Mouse (Mus musculus): Measurements from ENCODE around the gene Abcb4.
A peak's percentile ranks its signal among the peaks of the same experiment; 100 is the strongest.
"Not testable (repeated sequence)": the region's sequence is repeated elsewhere in the genome, so short reads cannot be mapped to it uniquely, and the experiment has no call there.

Abcb4 gene

GRCm38 (mm10) chr5:8893300-8894103 lies at the start of gene Abcb4:
Gene Abcb4, plus strand, starts transcription at chr5:8893717.
- DNase-seq, result peak; percentile 72

GRCm38 (mm10) chr5:8848607-8849575 lies 44.6 kb upstream of the Abcb4 start:
- DNase-seq, result not testable (repeated sequence)

DNA sequence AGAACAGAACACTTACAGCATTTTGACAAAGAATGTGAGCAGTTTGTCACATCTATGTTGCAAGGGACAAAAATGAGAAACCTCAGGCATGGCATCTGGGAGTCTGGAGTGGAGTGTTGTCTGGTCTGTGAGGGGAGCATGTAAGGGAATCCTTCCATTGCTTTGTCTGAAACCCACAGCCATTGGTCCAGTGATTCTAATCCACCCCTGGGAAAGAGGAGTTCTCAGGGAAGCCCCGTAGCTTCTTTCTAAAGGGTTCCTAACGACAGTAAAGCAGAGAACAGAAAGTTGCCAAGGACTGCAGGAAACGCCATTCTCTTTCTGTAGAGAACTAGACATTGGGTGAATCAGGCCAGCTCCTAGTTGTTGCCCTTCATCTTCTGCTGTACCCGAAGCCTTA lies 42.7 kb upstream of the Abcb4 start:
- DNase-seq, result no peak

DNA sequence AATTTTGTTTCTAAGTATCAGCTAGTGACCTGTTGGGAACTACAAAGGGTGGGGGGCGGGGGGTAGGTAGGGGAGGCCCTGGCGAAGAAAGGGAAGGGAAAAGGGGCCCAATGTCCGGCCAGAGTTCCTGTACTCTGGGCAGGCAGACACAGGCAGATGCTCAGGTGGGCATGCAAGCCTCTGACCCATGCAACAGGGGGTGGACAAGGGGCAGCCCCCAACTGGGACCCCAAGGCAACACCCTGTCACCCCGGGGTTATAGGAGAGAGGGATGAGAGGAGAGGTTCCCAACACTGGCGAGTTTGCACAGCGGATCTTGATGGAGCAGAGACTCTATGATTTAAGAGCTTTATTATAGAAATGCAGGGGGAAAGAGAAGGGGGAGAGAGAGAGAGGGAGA lies 36.3 kb upstream of the Abcb4 start:
- no peak for DNase-seq

DNA sequence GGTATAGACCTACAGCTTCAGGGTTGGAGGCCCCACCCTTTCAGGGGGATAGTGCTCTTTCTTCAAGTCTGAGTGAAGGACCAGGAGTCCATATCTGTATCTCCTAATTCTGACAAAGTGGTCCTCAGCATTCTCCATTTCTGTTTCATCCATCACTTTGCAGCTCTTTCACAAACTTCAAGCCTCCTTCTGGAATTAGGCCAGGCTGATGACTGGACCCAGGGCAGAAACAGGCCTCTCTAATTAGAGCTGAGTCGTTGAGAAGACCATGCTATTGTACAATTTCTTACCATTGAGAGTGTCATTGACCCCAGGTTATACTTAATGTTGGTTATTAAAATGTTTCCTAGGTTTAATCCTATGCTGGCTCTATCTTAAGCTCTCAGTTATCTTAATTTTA lies 31.7 kb upstream of the Abcb4 start:
- DNase-seq, result no peak

DNA sequence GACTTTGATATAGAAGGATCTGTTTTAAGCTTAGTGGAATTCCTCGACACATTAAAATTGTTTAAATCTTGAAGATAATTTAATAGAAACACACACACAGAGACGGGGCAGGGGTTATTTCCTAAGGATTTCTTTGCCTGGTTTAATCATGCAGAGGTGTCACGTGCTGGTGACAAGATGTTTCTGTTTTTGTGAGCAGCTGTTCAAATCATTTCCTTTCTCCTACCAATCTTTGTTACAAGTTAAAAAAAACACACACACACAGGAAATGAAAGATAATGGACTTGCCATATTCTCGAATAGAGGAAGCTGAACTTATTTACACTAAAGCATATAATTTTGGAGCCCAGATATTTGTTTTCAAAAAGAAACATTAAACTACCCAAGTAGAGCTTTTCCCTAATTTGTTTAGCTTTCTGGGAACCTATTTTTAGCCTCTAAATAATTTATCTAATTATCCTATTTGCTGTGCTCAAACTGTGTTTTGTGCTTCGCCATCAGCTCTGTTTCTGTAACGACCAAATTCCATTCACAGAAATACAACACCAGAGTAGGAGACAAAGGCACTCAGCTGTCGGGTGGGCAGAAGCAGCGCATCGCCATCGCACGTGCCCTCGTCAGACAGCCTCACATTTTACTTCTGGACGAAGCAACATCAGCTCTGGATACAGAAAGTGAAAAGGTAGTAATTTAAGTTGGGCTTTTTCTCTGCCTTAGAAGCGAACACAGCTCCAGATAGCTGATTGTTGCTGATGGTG lies 29.8 kb upstream of the Abcb4 start:
- no peak for DNase-seq

- not testable (repeated sequence) for DNase-seq
These were observed 27.9 kb upstream of the Abcb4 start for GRCm38 (mm10) chr5:8865630-8866029.

DNA sequence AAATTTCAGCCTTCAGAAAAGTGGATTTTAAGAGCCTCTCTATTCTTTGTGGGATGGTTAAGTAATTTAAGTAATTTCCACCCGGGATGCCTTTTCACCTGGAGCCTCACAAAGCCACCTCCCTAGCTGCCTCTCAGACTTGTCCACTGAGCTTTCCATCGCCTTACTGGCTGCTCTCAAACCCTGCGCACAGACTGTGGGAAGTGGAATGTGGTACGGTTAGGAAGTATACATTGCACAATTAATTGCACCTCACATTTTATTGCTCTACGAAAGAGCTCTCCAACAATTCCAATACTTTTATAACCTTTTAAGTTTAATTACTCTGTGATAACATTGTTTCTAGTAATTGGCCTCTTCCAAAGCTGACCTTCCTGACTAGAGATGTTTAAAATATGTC lies 27.2 kb upstream of the Abcb4 start:
- no peak for DNase-seq

DNA sequence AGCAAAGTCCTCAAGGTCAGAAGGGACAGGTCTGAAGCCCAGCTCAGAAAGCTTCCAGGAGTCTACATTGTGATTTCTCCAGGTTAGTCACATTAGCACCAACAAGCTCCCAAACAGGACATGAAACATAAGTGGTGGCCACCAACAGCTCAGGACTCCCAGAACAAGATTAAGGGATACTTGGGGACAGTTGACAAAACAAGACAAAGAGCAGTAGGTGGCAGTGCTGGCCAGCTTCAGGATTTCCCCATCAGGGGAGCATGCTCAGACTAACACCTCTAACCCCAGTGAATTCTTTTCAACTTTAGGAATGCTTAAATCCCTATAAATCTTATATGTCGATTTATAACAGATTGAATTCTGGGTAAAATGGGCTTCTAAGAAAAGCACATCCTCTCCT lies 25.5 kb upstream of the Abcb4 start:
- peak; percentile 12 for DNase-seq

- DNase-seq, result no peak
These were observed 20.3 kb upstream of the Abcb4 start for GRCm38 (mm10) chr5:8872979-8873915.

DNA sequence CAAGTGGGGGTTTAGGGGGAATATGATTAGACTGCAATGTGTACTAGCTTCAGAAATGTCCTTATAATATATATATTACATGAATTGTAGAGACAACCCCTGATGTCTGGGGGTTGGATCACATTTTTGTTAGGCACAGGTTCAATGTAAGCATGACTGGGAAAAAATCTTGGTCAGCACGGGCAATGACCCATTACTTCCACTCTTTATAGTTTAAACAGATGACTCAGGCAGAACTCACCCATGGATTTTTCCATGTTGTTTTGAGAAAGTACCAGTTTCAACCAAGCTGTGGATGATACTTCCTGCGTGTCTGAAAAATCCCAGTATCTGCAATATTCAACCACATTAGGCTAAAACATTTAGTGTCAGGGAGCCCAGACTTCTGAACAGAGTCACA lies 16.4 kb upstream of the Abcb4 start:
- no peak for DNase-seq

DNA sequence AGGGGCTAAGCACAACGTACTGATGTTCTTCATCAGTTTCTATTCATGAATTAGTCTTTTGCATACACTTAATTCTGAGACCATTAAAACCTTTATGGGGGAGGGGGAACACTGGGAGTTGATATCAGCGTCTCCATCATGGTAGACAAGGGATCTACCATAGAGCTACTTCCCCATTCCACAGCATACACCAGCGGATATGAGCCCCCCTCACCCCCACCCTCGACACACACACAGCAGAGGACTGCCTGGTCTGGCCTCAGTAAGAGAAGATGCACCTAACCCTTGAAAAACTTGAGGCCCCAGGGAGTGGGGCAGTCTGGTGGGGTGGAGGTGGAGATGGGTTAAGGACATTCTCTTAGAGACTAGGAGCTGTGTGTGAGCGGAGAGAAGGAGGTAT lies 15.7 kb upstream of the Abcb4 start:
- no peak for DNase-seq

DNA sequence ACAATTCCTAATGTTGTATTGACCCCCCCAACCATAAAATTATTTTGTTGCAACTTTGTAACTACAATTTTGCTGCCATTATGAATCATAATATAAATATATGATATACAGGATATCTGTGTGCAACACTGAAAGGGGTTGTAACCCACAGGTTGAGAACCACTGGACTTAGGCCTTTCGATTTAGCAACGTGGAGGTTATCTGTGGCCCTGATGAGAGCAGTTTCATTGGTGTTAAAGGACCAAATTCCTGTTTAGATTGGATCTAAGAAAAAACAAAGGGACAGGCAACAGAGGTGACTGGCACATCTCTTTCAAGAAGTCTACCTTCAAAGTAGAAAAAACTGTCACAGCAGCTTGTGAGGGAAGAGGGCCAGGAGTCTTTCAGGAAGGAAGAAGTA lies 7.7 kb upstream of the Abcb4 start:
- DNase-seq, result no peak

- no peak for DNase-seq
These were observed 548 bp downstream of the Abcb4 start for GRCm38 (mm10) chr5:8894104-8894425.

DNA sequence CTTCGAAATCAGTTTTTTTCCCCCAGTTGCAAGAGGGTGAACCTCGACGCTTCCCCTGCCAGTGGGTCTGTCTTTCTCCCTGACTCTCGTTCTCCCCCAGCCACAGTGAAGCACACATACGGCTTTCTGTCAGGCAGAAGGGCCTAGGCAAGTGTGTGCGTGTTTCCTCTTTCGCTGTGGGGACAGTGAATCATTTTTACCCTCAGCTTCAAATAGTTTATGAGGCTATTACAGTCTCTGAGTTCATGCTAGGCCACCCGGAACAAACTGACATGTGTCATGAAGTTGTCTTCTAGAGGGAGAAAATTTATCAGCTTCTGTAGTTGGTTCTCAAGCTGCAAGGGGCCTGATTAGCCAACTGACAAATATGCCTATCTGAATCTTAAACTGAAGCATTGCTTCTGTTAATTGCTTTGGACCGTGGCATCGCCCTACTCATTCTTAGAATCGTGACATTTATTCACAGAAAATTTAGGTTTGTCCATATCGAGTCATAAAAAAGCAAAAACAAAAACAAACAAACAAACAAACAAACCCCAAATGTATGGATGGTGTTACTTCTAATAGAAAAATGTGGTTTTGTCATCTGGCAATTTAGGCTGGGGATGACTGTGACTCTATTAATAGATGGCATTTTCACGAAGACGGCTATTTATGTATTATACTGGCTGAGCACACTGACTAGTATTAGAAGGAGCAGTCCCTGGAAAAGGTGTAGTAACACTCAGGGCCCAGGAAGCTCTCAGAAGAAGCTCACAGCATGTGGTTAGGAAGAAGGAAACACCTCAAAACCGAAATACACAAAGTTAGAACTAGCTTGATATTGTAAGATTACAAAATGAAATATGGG lies 1.3 kb downstream of the Abcb4 start:
- DNase-seq, result no peak

DNA sequence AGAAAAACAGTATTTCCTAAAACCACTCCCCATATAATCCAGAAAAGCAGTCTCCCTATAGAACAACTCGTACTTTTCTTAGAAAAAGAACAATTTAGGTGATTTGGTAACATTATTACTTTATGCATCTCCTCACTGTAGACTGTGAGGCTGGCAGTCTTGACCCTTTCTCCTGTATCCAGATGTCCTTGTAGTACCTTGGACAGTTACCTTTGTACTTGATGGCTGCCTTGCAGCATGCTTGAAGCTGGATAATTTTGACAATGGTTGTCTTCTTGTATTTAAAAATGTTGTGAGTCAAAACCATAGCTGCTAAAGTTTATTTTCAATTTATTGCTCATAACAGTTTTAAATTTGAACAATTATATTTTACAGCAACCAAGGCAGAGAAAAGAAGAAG lies 2.7 kb downstream of the Abcb4 start:
- DNase-seq, result no peak

DNA sequence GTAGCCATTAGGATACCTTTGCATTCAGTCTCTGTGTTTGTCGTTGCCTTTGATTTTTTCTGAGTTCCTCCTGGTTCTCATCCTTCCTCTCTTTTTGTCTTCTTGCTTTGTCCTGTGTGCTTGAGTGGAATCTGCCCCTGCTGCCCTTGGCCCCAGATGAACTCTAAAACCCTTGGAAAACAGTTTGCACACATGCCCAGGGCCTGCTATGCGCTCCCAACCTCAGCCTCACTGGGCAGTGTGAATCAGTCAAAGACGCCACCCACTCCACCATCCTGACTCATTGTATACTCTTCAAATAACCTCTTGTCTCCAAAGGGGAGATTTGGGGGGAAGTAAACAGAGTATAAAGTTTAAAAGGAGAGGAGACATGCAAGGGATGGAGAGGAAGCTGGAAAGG lies 4.7 kb downstream of the Abcb4 start:
- DNase-seq, result no peak

DNA sequence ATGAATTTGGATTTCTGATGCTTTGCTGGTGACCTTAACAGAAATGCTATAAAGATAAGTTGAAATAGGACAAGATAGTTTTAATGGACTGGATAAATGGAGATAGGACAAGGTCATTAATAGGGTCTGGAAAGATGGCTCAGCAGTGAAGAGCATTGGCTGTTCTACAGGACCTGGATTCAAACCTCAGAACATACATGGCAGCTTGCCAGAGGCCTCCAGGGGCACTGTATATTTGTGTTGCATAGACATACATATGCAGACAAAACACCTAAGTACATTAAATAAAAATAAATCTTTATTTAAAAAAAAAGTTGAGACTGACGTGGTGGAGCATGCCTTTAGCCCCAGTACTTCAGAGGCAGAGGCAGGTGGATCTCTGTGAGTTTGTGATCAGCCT lies 7.5 kb downstream of the Abcb4 start:
- no peak for DNase-seq

GRCm38 (mm10) chr5:8902141-8902817 lies 8.8 kb downstream of the Abcb4 start:
- no peak for DNase-seq

DNA sequence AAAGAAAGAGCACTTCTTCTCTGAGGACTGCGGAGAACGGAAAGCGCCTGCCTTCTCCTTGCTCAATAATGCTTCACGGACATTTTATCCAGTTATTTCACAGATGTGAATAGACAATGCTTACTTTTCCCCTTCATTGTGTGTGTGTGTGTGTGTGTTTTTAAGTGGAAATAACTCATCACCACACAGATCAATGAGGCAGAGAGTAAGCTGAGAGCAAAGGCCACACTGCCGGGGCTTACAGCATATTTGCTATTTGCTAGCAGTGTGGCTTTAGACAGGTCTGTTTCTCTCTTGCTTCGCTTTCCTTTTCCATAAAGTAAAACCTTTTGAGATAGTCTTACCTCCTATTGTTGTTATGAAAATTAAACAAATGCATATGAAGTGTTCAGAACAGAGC lies 11.0 kb downstream of the Abcb4 start:
- DNase-seq, result no peak
